Mouse (Mus musculus) CH12.LX (cell line): ENCODE measurements around the gene Dppa2. TPM values are rescaled to one million over a fixed set of nuclear protein-coding genes. Genes with fewer than 3 reads are reported as not detected.
A peak's percentile ranks its signal among the peaks of the same experiment; 100 is the strongest.

ENCODE experiments used
- DNase-seq: peaks from one replicate; pipeline ENCODE4 v3.0.0-alpha.2; 2013; ENCODE audit errors: extremely low read depth
- H3K27ac ChIP-seq: 2 replicates; pipeline ENCODE4 v1.5.1; 2012; ENCODE audit warnings: low read depth, mild to moderate bottlenecking, control low read depth, moderate library complexity; ENCODE audit not compliant: insufficient read depth
- H3K27me3 ChIP-seq: replicated peaks from 2 replicates; pipeline ENCODE3; 2012; ENCODE audit warnings: inconsistent platforms
- H3K36me3 ChIP-seq, 2 experiments: replicated peaks in 1 of 2; 2 replicates each; pipeline versions ENCODE3 to v1.6.1; 2012; ENCODE audit warnings: inconsistent platforms in 1 of 2, low read length in 1 of 2, mild to moderate bottlenecking in 1 of 2, mixed read lengths in 1 of 2, moderate library complexity in 1 of 2; ENCODE audit not compliant: control insufficient read depth in 1 of 2, insufficient read depth in 1 of 2
- H3K4me1 ChIP-seq, 2 experiments: 2 replicates each; pipeline ENCODE4 v1.6.1; 2012; ENCODE audit warnings: inconsistent platforms in 1 of 2, moderate library complexity in 1 of 2; ENCODE audit not compliant: insufficient read depth in 2 of 2, control insufficient read depth in 1 of 2
- H3K4me2 ChIP-seq: 2 replicates; pipeline ENCODE4 v1.6.1; 2012; ENCODE audit warnings: low read depth, mild to moderate bottlenecking, control low read depth; ENCODE audit not compliant: poor library complexity, insufficient read depth, severe bottlenecking
- H3K4me3 ChIP-seq, 3 experiments: fragments of 150-350 bp in 1 of 3; sonication (generic) in 1 of 3; replicated peaks in 1 of 3; 2 replicates each; pipeline versions ENCODE3 to v1.5.1; 2011 to 2012; ENCODE audit warnings: low read depth in 2 of 3, low read length in 2 of 3, mild to moderate bottlenecking in 2 of 3, moderate library complexity in 2 of 3, control low read depth in 1 of 3, improper control_type of control experiment in 1 of 3, inconsistent platforms in 1 of 3, mixed read lengths in 1 of 3; ENCODE audit not compliant: poor library complexity in 1 of 3
- H3K79me2 ChIP-seq: replicated peaks from 2 replicates; pipeline ENCODE4 v1.6.1; 2012; ENCODE audit warnings: mild to moderate bottlenecking, moderate library complexity; ENCODE audit not compliant: control insufficient read depth, poor library complexity, insufficient read depth, severe bottlenecking; ENCODE audit errors: extremely low read depth
- H3K9ac ChIP-seq: 2 replicates; pipeline ENCODE4 v1.6.1; 2012; ENCODE audit warnings: low read depth, mild to moderate bottlenecking, control low read depth, moderate library complexity; ENCODE audit not compliant: insufficient read depth
- H3K9me3 ChIP-seq: replicated peaks from 2 replicates; pipeline ENCODE3; 2012; ENCODE audit warnings: low read length, inconsistent platforms, mixed read lengths
- BHLHE40 ChIP-seq: IDR thresholded peaks from 2 replicates; pipeline ENCODE4 v1.6.1; 2011; ENCODE audit warnings: mild to moderate bottlenecking, low read depth, low read length, improper control_type of control experiment
- CHD2 ChIP-seq: IDR thresholded peaks from 2 replicates; pipeline ENCODE4 v1.6.1; 2011; ENCODE audit warnings: low read length, improper control_type of control experiment
- CTCF ChIP-seq, 2 experiments: IDR thresholded peaks in 1 of 2; conservative IDR thresholded peaks in 1 of 2; 2 replicates each; pipeline ENCODE4 v1.5.1; 2011 to 2012; ENCODE audit warnings: low read depth in 2 of 2, low read length in 2 of 2, improper control_type of control experiment in 1 of 2, inconsistent platforms in 1 of 2, mild to moderate bottlenecking in 1 of 2, moderate library complexity in 1 of 2
- ELF1 ChIP-seq: IDR thresholded peaks from 2 replicates; pipeline ENCODE4 v1.6.1; 2014; ENCODE audit warnings: low read depth, mild to moderate bottlenecking, inconsistent platforms, low read length, improper control_type of control experiment
- EP300 ChIP-seq: IDR thresholded peaks from 2 replicates; pipeline ENCODE4 v1.6.1; 2011; ENCODE audit warnings: low read length, improper control_type of control experiment
- ETS1 ChIP-seq: conservative IDR thresholded peaks from 2 replicates; pipeline ENCODE4 v1.6.1; 2012; ENCODE audit warnings: low read depth, mild to moderate bottlenecking, inconsistent platforms, low read length, improper control_type of control experiment, moderate library complexity
- IRF4 ChIP-seq: IDR thresholded peaks from 2 replicates; pipeline ENCODE4 v1.6.1; 2014; ENCODE audit warnings: low read depth, mild to moderate bottlenecking, inconsistent platforms, low read length, improper control_type of control experiment
- JUND ChIP-seq: conservative IDR thresholded peaks from 2 replicates; pipeline ENCODE4 v1.6.1; 2011; ENCODE audit warnings: low read depth, low read length, improper control_type of control experiment
- KAT2A ChIP-seq: IDR thresholded peaks from 2 replicates; pipeline ENCODE4 v1.6.1; 2012; ENCODE audit warnings: low read length, improper control_type of control experiment, inconsistent platforms; ENCODE audit not compliant: insufficient replicate concordance
- MAFK ChIP-seq: IDR thresholded peaks from 2 replicates; pipeline ENCODE4 v1.6.1; 2011; ENCODE audit warnings: low read length, improper control_type of control experiment; ENCODE audit not compliant: insufficient replicate concordance
- MEF2A ChIP-seq: IDR thresholded peaks from 2 replicates; pipeline ENCODE4 v1.6.1; 2014; ENCODE audit warnings: low read depth, mild to moderate bottlenecking, inconsistent platforms, low read length, improper control_type of control experiment, borderline replicate concordance
- MYC ChIP-seq: IDR thresholded peaks from 2 replicates; pipeline ENCODE4 v1.6.1; 2011; ENCODE audit warnings: low read depth, mild to moderate bottlenecking, improper control_type of control experiment, low read length
- NELFE ChIP-seq: IDR thresholded peaks from 2 replicates; pipeline ENCODE4 v1.6.1; 2011; ENCODE audit warnings: low read depth, low read length, improper control_type of control experiment
- POLR2A ChIP-seq: IDR thresholded peaks from 2 replicates; pipeline ENCODE4 v1.6.1; 2011; ENCODE audit warnings: low read depth, mild to moderate bottlenecking, improper control_type of control experiment, low read length
- POLR2AphosphoS2 ChIP-seq: IDR thresholded peaks from 2 replicates; pipeline ENCODE4 v1.6.1; 2011; ENCODE audit warnings: low read depth, low read length, improper control_type of control experiment
- RAD21 ChIP-seq: IDR thresholded peaks from 2 replicates; pipeline ENCODE4 v1.6.1; 2011; ENCODE audit warnings: low read depth, mild to moderate bottlenecking, low read length, improper control_type of control experiment, moderate library complexity
- SIN3A ChIP-seq: IDR thresholded peaks from 2 replicates; pipeline ENCODE4 v1.6.1; 2012; ENCODE audit warnings: low read length, improper control_type of control experiment, inconsistent platforms
- SMC3 ChIP-seq: IDR thresholded peaks from 2 replicates; pipeline ENCODE4 v1.6.1; 2011; ENCODE audit warnings: low read depth, low read length, improper control_type of control experiment
- TBP ChIP-seq: conservative IDR thresholded peaks from 2 replicates; pipeline ENCODE4 v1.6.1; 2011; ENCODE audit warnings: low read depth, low read length, improper control_type of control experiment
- UBTF ChIP-seq: IDR thresholded peaks from 2 replicates; pipeline ENCODE4 v1.6.1; 2012; ENCODE audit warnings: low read depth, mild to moderate bottlenecking, inconsistent platforms, low read length, improper control_type of control experiment, moderate library complexity
- USF2 ChIP-seq: conservative IDR thresholded peaks from 2 replicates; pipeline ENCODE4 v1.6.1; 2011; ENCODE audit warnings: low read depth, low read length, improper control_type of control experiment
- ZMIZ1 ChIP-seq: IDR thresholded peaks from 2 replicates; pipeline ENCODE4 v1.6.1; 2012; ENCODE audit warnings: low read depth, mild to moderate bottlenecking, inconsistent platforms, low read length, improper control_type of control experiment
- ZNF384 ChIP-seq: IDR thresholded peaks from 2 replicates; pipeline ENCODE4 v1.6.1; 2012; ENCODE audit warnings: low read depth, low read length, improper control_type of control experiment, inconsistent platforms
- dilution Hi-C: fragments of 300-500 bp; cut with MboI; formaldehyde crosslinking; loops from 2 replicates; pipeline ENCODE4 v1.14.3; 2020; ENCODE audit warnings: low sequenced_read_pairs; ENCODE audit not compliant: extremely low pct_unique_long_range_greater_than_20kb, extremely low pct_ligation_motif_present
- in situ Hi-C: fragments of 300-500 bp; cut with MboI; formaldehyde crosslinking; loops from 3 replicates; pipeline ENCODE4 v1.14.3; 2019; ENCODE audit warnings: low sequenced_read_pairs, low pct_ligation_motif_present, low pct_unique_long_range_greater_than_20kb, mixed read lengths
- polyA plus RNA-seq: library from polyadenylated mRNA; unstranded; fragments of >175 nt; gene quantifications from 2 replicates; pipeline ENCODE4 v1.2.1, GENCODE M21; 2012; ENCODE audit warnings: low read depth; ENCODE audit not compliant: insufficient read length
- total RNA-seq, 2 experiments: library from RNA; depleted of rRNA; stranded (reverse); fragments of 300-350 nt in 1 of 2; fragments of >200 nt in 1 of 2; gene quantifications; 2 replicates each; pipeline ENCODE4 v1.2.3; 2012 to 2014

Gene Dppa2
- total and polyA plus RNA-seq, 3 experiments: 0.13 TPM; not detected in 2

GRCm38 (mm10) chr16:48366801-48367200 lies 63.1 kb downstream of the Dppa2 start:
- in situ Hi-C loops: no loop called here

GRCm38 (mm10) chr16:48368096-48368495 lies 64.4 kb downstream of the Dppa2 start:
- dilution Hi-C loops: no loop called here
- no peaks in the 10 kb centered on the region for H3K27me3 ChIP-seq
- DNase-seq: no peak
- peaks cover 67% of the 10 kb centered on the region for H3K9me3 ChIP-seq
- in situ Hi-C loops: no loop called here
- no peaks in the 10 kb centered on the region for H3K4me1 ChIP-seq
- no peak overlapping the region for H3K4me3 ChIP-seq
- TF ChIP-seq ETS1 (no peak), CHD2 (no peak), BHLHE40 (no peak), NELFE (no peak), JUND (no peak), POLR2A (no peak), ZMIZ1 (no peak), IRF4 (no peak), ELF1 (no peak), EP300 (no peak), SIN3A (no peak), MAFK (no peak), TBP (no peak), POLR2AphosphoS2 (no peak), UBTF (no peak), KAT2A (no peak), USF2 (no peak)
- no peak overlapping the region for H3K9ac ChIP-seq
- H3K79me2 ChIP-seq: no peaks in the 10 kb centered on the region
- no peak overlapping the region for H3K27ac ChIP-seq
- H3K36me3 ChIP-seq: no peaks in the 10 kb centered on the region
- H3K4me2 ChIP-seq: no peak overlapping the region

More at GRCm38 (mm10) chr16:48366801-48367200, 63.1 kb downstream of the Dppa2 start:
- dilution Hi-C loops: no loop called here
- Histone ChIP-seq H3K4me2 (no peak overlapping the region), H3K27me3 (no peaks in the 10 kb centered on the region), H3K79me2 (no peaks in the 10 kb centered on the region), H3K4me3 (no peak overlapping the region), H3K4me1 (no peaks in the 10 kb centered on the region), H3K27ac (no peak overlapping the region), H3K9me3 (peaks cover 64% of the 10 kb centered on the region), H3K9ac (no peak overlapping the region), H3K36me3 (no peaks in the 10 kb centered on the region)
- DNase-seq: peak; percentile 0
- TF ChIP-seq MYC (no peak), ELF1 (no peak), MEF2A (no peak), RAD21 (peak; percentile 10), ZNF384 (no peak), EP300 (no peak), SMC3 (peak; percentile 26; the same call in 1 of the 2 replicates), CTCF (conservative IDR thresholded peaks at IDR 0.05 in 1 of 2, IDR thresholded peaks at IDR 0.05 in 1 of 2; ENCODE audit: low read depth in 2 of 2, low read length in 2 of 2) (peak in 1 of 2 experiments; percentile 44; a peak in 2 of 4 replicates)

Other genes with a start within 250 kb of the Dppa2 start
- gene Dppa4, start 20.2 kb upstream of the Dppa2 start, total RNA-seq (2012; rRNA removed): not detected in 2 replicates
- gene Dppa4, start 20.2 kb upstream of the Dppa2 start, total RNA-seq (2014; rRNA removed): not detected in 2 replicates
- gene Dppa4, start 20.2 kb upstream of the Dppa2 start, polyA plus RNA-seq: not detected in 2 replicates
- not detected in 2 replicates for gene Gm5485, start 108.5 kb downstream of the Dppa2 start, total RNA-seq (2012; rRNA removed)
- not detected in 2 replicates for gene Gm5485, start 108.5 kb downstream of the Dppa2 start, total RNA-seq (2014; rRNA removed)
- gene Gm5485, start 108.5 kb downstream of the Dppa2 start, polyA plus RNA-seq: not detected in 2 replicates
- 0.64 and 0.80 TPM in 2 replicates for gene Morc1, start 127.3 kb downstream of the Dppa2 start, total RNA-seq (2012; rRNA removed)
- gene Morc1, start 127.3 kb downstream of the Dppa2 start, total RNA-seq (2014; rRNA removed): not detected in 2 replicates
- not detected in 2 replicates for gene Morc1, start 127.3 kb downstream of the Dppa2 start, polyA plus RNA-seq